Mouse (Mus musculus) lung, postnatal 0 days (tissue): Measurements from ENCODE around the gene Acoxl.

ENCODE experiments used
- CTCF ChIP-seq: IDR thresholded peaks from 2 replicates; pipeline ENCODE4 v1.5.1; 2016; ENCODE audit warnings: antibody characterized with exemption, mild to moderate bottlenecking
- EP300 ChIP-seq: IDR thresholded peaks from 2 replicates; pipeline ENCODE4 v1.6.1; 2016; ENCODE audit warnings: antibody characterized with exemption, mild to moderate bottlenecking, control low read depth

- no peak for TF ChIP-seq CTCF
- no peak for TF ChIP-seq EP300
Measured at GRCm38 (mm10) chr2:127983301-127983700, 144.6 kb downstream of the Acoxl start.
